Mouse (Mus musculus): Measurements from ENCODE around the gene Nif3l1. TPM values are rescaled to one million over a fixed set of nuclear protein-coding genes. Genes with fewer than 3 reads are reported as not detected.
A peak's percentile ranks its signal among the peaks of the same experiment; 100 is the strongest.

Nif3l1 gene
- polyA plus RNA-seq (2012; ENCODE audit: insufficient read depth, insufficient read length, low replicate concordance, missing spikeins) = not detected in 2 replicates

DNA sequence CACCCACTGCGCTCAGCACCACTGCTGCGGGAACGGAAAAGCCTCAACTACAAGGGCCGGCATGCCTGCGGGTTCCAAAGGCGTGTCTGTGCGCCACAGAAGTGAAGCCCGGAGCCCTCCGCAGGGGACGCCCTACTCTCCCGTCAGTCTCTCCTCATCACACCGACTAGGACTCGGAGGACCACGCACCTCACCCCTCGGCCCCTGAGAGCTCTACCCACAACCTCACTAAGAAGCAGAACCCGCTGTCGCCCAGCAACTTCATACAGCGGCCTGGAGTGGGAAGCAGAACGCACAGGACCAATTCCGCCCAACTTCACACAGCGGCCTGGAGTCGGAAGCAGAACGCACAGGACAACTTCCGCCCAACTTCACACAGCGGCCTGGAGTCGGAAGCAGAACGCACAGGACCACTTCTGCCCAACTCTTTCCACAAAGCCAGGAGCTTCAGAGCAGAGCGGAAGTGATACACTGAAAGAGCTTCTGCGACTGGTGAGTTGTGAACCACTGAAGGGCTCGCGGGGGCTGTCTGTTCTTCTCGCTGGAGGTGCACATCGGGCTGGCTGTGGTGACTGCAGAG lies at the start of gene Nif3l1, which contains the start of gene Ppil3:
Gene Nif3l1 (plus strand): TSS at position 9 of the 580 bp plus-strand sequence.
Gene Ppil3 (minus strand): TSS at position 344 of the 580 bp plus-strand sequence.
- TF ChIP-seq CTCF (IDR thresholded peaks at IDR 0.05; ENCODE audit: insufficient read depth, low read depth, low read length) (no peak), POLR2A (IDR thresholded peaks at IDR 0.05; ENCODE audit: insufficient read depth, low read depth, low read length) (no peak)
- H3K27ac ChIP-seq (ENCODE audit: insufficient read depth, low read depth, low read length) = peak within 1 kb of the TSS; percentile 84
- under 1% methylated on average over 33 of the region's 33 CpGs for WGBS
- H3K4me3 ChIP-seq (ENCODE audit: insufficient read depth, low read depth, low read length) = peak within 1 kb of the TSS; percentile 85
- H3K4me1 ChIP-seq (ENCODE audit: control insufficient read depth, insufficient read depth, low read length) = peaks cover 2% of the 10 kb centered on the region; the same call in 1 of the 2 replicates

DNA sequence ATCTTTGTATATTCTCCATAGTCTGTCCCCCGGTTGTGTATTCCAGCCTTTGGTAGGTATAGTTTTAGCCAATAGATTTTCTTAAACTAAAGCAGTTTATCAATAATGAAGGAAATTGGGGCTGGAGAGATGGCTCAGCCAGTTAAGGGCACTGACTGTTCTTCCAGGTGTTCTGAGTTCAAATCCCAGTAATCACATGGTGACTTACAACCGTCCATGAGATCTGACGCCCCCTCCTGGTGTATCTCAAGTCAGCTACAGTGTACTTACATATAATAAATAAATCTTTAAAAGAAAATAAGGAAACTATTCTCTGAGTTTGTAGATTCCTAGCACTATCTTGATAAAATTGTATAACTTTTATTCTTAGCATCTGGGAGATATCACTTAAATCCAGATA lies 49.6 kb upstream of the Nif3l1 start:
- no peak for TF ChIP-seq CTCF (IDR thresholded peaks at IDR 0.05; ENCODE audit: insufficient read depth, low read depth, low read length)
- no peak for TF ChIP-seq POLR2A (IDR thresholded peaks at IDR 0.05; ENCODE audit: insufficient read depth, low read depth, low read length)
- no peak overlapping the region for H3K4me3 ChIP-seq (ENCODE audit: insufficient read depth, low read depth, low read length)
- no peak overlapping the region for H3K27ac ChIP-seq (ENCODE audit: insufficient read depth, low read depth, low read length)
- no peaks in the 10 kb centered on the region for H3K4me1 ChIP-seq (ENCODE audit: control insufficient read depth, insufficient read depth, low read length)
- 93% methylated on average over 3 of the region's 3 CpGs for WGBS

DNA sequence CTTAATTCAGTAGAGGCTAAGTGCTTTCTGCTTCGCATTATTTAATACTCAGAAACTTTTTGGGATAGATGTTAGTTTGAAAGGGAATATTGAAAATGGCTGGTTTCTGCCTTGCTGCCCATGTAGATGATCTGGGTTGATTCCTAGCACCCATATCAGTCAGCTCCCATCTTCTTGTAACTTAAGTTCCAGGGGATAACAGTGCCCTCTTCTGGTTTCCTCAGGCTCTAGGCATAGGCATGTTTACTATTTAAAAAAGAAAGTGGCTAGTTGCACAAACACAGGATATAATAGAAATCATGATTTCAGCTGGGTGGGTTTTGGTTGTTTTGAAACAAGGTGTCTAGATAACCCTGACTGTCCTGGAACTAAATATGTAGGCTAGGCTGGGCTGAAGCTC lies 48.8 kb upstream of the Nif3l1 start:
- TF ChIP-seq CTCF (IDR thresholded peaks at IDR 0.05; ENCODE audit: insufficient read depth, low read depth, low read length) (no peak), POLR2A (IDR thresholded peaks at IDR 0.05; ENCODE audit: insufficient read depth, low read depth, low read length) (no peak)
- Histone ChIP-seq H3K27ac (ENCODE audit: insufficient read depth, low read depth, low read length) (no peak overlapping the region), H3K4me3 (ENCODE audit: insufficient read depth, low read depth, low read length) (no peak overlapping the region), H3K4me1 (ENCODE audit: control insufficient read depth, insufficient read depth, low read length) (no peaks in the 10 kb centered on the region)
- 98% methylated on average over 1 of the region's 1 CpGs for WGBS

DNA sequence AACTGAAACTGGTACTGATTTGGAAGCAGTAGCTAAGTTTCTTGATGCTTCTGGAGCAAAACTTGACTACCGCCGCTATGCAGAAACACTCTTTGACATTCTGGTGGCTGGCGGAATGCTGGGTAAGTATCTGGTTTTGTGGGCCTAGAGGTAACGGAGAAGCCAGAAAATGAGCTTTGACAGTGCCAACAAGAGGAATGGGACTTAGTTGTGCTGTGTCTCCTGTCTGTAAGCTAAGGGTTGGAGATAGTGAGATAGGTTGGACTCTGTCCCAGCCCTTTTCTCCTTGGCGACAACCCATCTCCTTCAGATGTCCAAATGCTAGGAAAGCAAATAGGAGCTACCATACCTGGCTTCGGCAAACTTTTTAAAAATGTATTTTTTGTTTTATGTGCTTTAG lies 47.2 kb upstream of the Nif3l1 start:
- no peak overlapping the region for H3K4me3 ChIP-seq (ENCODE audit: insufficient read depth, low read depth, low read length)
- 86% methylated on average over 6 of the region's 6 CpGs for WGBS
- H3K4me1 ChIP-seq (ENCODE audit: control insufficient read depth, insufficient read depth, low read length) = no peaks in the 10 kb centered on the region
- H3K27ac ChIP-seq (ENCODE audit: insufficient read depth, low read depth, low read length) = no peak overlapping the region
- TF ChIP-seq CTCF (IDR thresholded peaks at IDR 0.05; ENCODE audit: insufficient read depth, low read depth, low read length) = no peak
- no peak for TF ChIP-seq POLR2A (IDR thresholded peaks at IDR 0.05; ENCODE audit: insufficient read depth, low read depth, low read length)

DNA sequence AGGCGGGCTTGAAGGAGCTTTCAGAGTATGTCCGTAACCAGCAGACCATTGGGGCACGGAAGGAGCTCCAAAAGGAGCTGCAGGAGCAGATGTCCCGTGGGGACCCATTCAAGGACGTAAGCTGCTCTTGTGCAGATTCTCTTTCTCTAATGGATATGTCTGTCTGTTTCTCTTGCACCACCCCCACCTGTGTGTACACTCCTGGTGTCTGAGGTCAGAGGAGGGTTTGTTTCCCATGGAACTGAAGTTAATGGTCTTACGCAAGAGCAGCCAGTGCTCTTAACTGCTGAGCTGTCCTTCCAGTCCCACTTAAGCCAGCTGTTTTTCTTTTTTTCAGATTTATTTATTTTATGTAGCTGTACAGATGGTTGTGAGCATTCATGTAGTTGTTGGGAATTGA lies 43.6 kb upstream of the Nif3l1 start:
- Histone ChIP-seq H3K4me1 (ENCODE audit: control insufficient read depth, insufficient read depth, low read length) (no peaks in the 10 kb centered on the region), H3K4me3 (ENCODE audit: insufficient read depth, low read depth, low read length) (no peak overlapping the region), H3K27ac (ENCODE audit: insufficient read depth, low read depth, low read length) (no peak overlapping the region)
- TF ChIP-seq POLR2A (IDR thresholded peaks at IDR 0.05; ENCODE audit: insufficient read depth, low read depth, low read length) (no peak), CTCF (IDR thresholded peaks at IDR 0.05; ENCODE audit: insufficient read depth, low read depth, low read length) (no peak)
- WGBS = 93% methylated on average over 6 of the region's 6 CpGs

DNA sequence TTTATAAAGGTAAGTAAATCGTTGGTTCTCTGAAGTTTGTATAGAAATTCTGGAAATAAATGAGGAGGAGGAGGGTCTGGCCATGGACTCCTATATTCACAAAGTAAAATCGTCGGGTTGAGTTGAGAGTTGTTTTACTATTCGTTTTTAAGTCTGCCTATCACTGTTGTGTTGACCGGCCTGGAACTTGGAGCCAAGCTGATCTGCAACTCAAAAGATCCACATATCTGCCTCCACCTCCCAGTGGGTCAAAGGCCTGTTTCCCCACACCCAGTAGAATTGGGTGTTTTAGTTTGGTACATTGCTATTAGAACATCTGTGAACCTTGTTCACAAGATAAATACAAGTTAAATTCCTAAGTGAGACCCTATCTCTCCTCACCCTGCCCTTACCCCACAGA lies 41.2 kb upstream of the Nif3l1 start:
- no peaks in the 10 kb centered on the region for H3K4me1 ChIP-seq (ENCODE audit: control insufficient read depth, insufficient read depth, low read length)
- WGBS = 89% methylated on average over 5 of the region's 5 CpGs
- TF ChIP-seq CTCF (IDR thresholded peaks at IDR 0.05; ENCODE audit: insufficient read depth, low read depth, low read length) (no peak), POLR2A (IDR thresholded peaks at IDR 0.05; ENCODE audit: insufficient read depth, low read depth, low read length) (no peak)
- no peak overlapping the region for H3K4me3 ChIP-seq (ENCODE audit: insufficient read depth, low read depth, low read length)
- no peak overlapping the region for H3K27ac ChIP-seq (ENCODE audit: insufficient read depth, low read depth, low read length)

DNA sequence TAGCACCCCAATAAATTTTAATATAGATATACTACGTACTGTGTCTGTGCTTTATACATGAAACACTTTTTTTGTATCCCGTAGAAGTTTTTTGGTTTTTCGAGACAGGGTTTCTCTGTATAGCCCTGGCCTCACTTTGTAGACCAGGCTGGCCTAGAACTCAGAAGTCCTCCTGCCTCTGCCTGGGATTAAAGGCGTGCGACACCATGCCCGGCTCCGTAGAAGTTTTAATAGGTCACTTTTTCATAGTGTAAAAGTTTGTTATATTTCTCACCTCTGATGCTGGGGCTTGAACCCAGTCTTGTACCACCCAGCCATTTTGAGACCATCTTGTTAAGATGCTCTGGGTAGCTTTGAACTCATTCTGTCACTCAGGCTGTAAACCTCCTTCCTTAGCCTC lies 37.6 kb upstream of the Nif3l1 start:
- Histone ChIP-seq H3K4me1 (ENCODE audit: control insufficient read depth, insufficient read depth, low read length) (no peaks in the 10 kb centered on the region), H3K4me3 (ENCODE audit: insufficient read depth, low read depth, low read length) (no peak overlapping the region), H3K27ac (ENCODE audit: insufficient read depth, low read depth, low read length) (no peak overlapping the region)
- WGBS = 95% methylated on average over 7 of the region's 7 CpGs
- no peak for TF ChIP-seq CTCF (IDR thresholded peaks at IDR 0.05; ENCODE audit: insufficient read depth, low read depth, low read length)
- TF ChIP-seq POLR2A (IDR thresholded peaks at IDR 0.05; ENCODE audit: insufficient read depth, low read depth, low read length) = no peak

DNA sequence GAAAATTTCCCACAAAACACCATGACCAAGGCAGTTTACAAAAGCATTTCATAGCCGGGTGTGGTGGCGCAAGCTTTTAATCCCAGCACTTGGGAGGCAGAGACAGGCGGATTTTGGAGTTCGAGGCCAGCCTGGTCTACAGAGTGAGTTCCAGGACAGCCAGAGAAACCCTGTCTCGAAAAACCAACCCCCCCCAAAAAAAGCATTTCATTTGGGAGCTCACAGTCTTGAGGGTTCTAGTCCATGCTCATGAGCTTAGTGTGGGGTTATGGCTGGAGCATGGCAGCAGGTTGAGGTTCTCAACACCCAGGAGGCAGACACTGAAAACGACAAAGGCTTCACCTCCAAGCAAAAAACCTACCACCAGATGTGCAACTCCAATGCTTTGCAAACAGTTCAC lies 36.8 kb upstream of the Nif3l1 start:
- WGBS = 83% methylated on average over 6 of the region's 6 CpGs
- no peak overlapping the region for H3K27ac ChIP-seq (ENCODE audit: insufficient read depth, low read depth, low read length)
- H3K4me1 ChIP-seq (ENCODE audit: control insufficient read depth, insufficient read depth, low read length) = no peaks in the 10 kb centered on the region
- no peak for TF ChIP-seq POLR2A (IDR thresholded peaks at IDR 0.05; ENCODE audit: insufficient read depth, low read depth, low read length)
- TF ChIP-seq CTCF (IDR thresholded peaks at IDR 0.05; ENCODE audit: insufficient read depth, low read depth, low read length) = no peak
- H3K4me3 ChIP-seq (ENCODE audit: insufficient read depth, low read depth, low read length) = no peak overlapping the region

DNA sequence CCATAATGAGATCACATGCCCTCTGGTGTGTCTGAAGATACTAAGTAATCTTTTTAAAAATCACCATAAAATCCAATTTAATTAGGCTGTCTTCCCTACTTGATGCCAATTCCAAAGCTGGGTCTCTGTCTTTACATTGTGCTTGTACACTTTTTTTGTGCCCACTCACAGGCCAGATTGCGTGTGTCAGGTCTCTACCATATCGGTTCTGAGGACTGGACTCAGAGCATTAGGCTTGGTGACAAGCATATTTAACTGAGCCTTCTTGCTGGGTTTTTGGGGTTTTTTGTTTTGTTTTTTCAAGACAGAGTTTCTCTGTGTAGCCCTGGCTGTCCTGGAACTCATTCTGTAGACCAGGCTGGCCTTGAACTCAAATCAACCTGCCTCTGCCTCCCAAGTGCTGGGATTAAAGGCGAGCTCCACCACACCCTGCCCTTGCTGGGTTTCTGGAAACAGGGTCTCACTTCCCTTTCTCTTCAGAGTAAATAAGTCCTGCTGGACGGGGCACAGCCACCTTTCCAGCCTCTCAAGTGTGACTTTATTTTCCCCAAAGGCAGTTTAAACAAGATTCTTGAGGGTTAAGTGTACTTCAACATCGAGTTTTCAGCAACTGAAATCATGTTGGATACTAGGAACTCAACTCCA lies 35.3 kb upstream of the Nif3l1 start:
- WGBS = 86% methylated on average over 5 of the region's 5 CpGs
- H3K27ac ChIP-seq (ENCODE audit: insufficient read depth, low read depth, low read length) = no peak overlapping the region
- TF ChIP-seq POLR2A (IDR thresholded peaks at IDR 0.05; ENCODE audit: insufficient read depth, low read depth, low read length) (no peak), CTCF (IDR thresholded peaks at IDR 0.05; ENCODE audit: insufficient read depth, low read depth, low read length) (no peak)

More for the DNA sequence above, 35.3 kb upstream of the Nif3l1 start:
- H3K4me1 ChIP-seq (ENCODE audit: control insufficient read depth, insufficient read depth, low read length) = no peaks in the 10 kb centered on the region
- H3K4me3 ChIP-seq (ENCODE audit: insufficient read depth, low read depth, low read length) = no peak overlapping the region

Measured in olfactory bulb, adult 2 months (tissue).